Mouse (Mus musculus) 416B (cell line): ENCODE measurements at regions not wholly inside any gene's neighbourhood (a gene's known extent, or its start where the extent isn't known, plus 50 kb on each side); places are given as distances from the start of the nearest gene placed in this dataset.

Experiments
- DNase-seq: peaks from one replicate; pipeline ENCODE4 v3.0.0; 2011; ENCODE audit warnings: low read depth

- no peak for DNase-seq
Measured at GRCm38 (mm10) chr15:68635633-68636032, 2134.9 kb upstream of the Lrrc6 start.

- DNase-seq: no peak
Measured at GRCm38 (mm10) chr15:68626976-68627375, 2126.3 kb upstream of the Lrrc6 start.

- no peak for DNase-seq
Measured at GRCm38 (mm10) chr15:68624831-68625230, 2124.1 kb upstream of the Lrrc6 start.

GRCm38 (mm10) chr15:68620417-68621214, 2119.9 kb upstream of the Lrrc6 start:
- no peak for DNase-seq

GRCm38 (mm10) chr15:68606110-68606791, 2105.5 kb upstream of the Lrrc6 start:
- no peak for DNase-seq

GRCm38 (mm10) chr15:68605478-68605877, 2104.8 kb upstream of the Lrrc6 start:
- DNase-seq: no peak

GRCm38 (mm10) chr15:68582177-68582576, 2081.5 kb upstream of the Lrrc6 start:
- no peak for DNase-seq

- DNase-seq: no peak
Measured at GRCm38 (mm10) chr15:68579486-68579885, 2078.8 kb upstream of the Lrrc6 start.

- no peak for DNase-seq
Measured at GRCm38 (mm10) chr15:68560654-68561053, 2059.9 kb upstream of the Lrrc6 start.

GRCm38 (mm10) chr15:68556133-68556532, 2055.4 kb upstream of the Lrrc6 start:
- no peak for DNase-seq

GRCm38 (mm10) chr15:68536055-68536325, 2035.3 kb upstream of the Lrrc6 start:
- DNase-seq: no peak

- DNase-seq: no peak
Measured at GRCm38 (mm10) chr15:68535297-68536054, 2034.8 kb upstream of the Lrrc6 start.

GRCm38 (mm10) chr15:68520759-68521158, 2020.0 kb upstream of the Lrrc6 start:
- no peak for DNase-seq

- no peak for DNase-seq
Measured at GRCm38 (mm10) chr15:68512431-68512830, 2011.7 kb upstream of the Lrrc6 start.

- DNase-seq: no peak
Measured at GRCm38 (mm10) chr15:68508190-68508589, 2007.5 kb upstream of the Lrrc6 start.

- DNase-seq: no peak
Measured at GRCm38 (mm10) chr15:68506093-68506492, 2005.4 kb upstream of the Lrrc6 start.

GRCm38 (mm10) chr15:68496438-68496837, 1995.7 kb upstream of the Lrrc6 start:
- no peak for DNase-seq

- no peak for DNase-seq
Measured at GRCm38 (mm10) chr15:68484789-68485188, 1984.1 kb upstream of the Lrrc6 start.

- DNase-seq: no peak
Measured at GRCm38 (mm10) chr15:68477745-68478144, 1977.0 kb upstream of the Lrrc6 start.

GRCm38 (mm10) chr15:68471928-68472327, 1971.2 kb upstream of the Lrrc6 start:
- no peak for DNase-seq

GRCm38 (mm10) chr15:68462851-68463250, 1962.1 kb upstream of the Lrrc6 start:
- DNase-seq: no peak

- no peak for DNase-seq
Measured at GRCm38 (mm10) chr15:68457239-68457638, 1956.5 kb upstream of the Lrrc6 start.

- no peak for DNase-seq
Measured at GRCm38 (mm10) chr15:68451971-68452370, 1951.3 kb upstream of the Lrrc6 start.
